Mouse (Mus musculus): Measurements from ENCODE around the gene Gchfr.

- TF ChIP-seq CTCF (IDR thresholded peaks at IDR 0.05; ENCODE audit: low read depth, low read length) (no peak), POLR2A (IDR thresholded peaks at IDR 0.05; ENCODE audit: insufficient read depth, low read length) (no peak), EP300 (IDR thresholded peaks at IDR 0.05; ENCODE audit: insufficient read depth, low read depth, low read length) (no peak)
Measured at GRCm38 (mm10) chr2:119146435-119146834, 21.1 kb upstream of the Gchfr start.

All from ES-Bruce4 (cell line).